Mouse (Mus musculus): ENCODE measurements around the gene Ralgapa2. TPM values are rescaled to one million over a fixed set of nuclear protein-coding genes. Genes with fewer than 3 reads are reported as not detected.

Ralgapa2 gene
- polyA plus RNA-seq, 1 experiment from 2014 or later, result 4.9 TPM

GRCm38 (mm10) chr2:146347942-146348341 lies 164.2 kb downstream of the Ralgapa2 start:
- 89% methylated on average over 2 of the region's 2 CpGs for WGBS
- no peak for ATAC-seq

GRCm38 (mm10) chr2:146340090-146340489 lies 172.1 kb downstream of the Ralgapa2 start:
- Histone ChIP-seq H3K27ac (ENCODE audit: low read depth, low read length) (no peak overlapping the region), H3K9ac (ENCODE audit: low read depth, low read length) (no peak overlapping the region), H3K36me3 (ENCODE audit: control insufficient read depth, insufficient read depth) (peaks cover 27% of the 10 kb centered on the region), H3K4me3 (ENCODE audit: low read depth, low read length) (no peak overlapping the region), H3K4me2 (replicated peaks; ENCODE audit: low read depth) (no peak overlapping the region), H3K4me1 (replicated peaks; ENCODE audit: control insufficient read depth, insufficient read depth, low read length) (no peaks in the 10 kb centered on the region), H3K27me3 (replicated peaks; ENCODE audit: control insufficient read depth, insufficient read depth, low read length) (no peaks in the 10 kb centered on the region), H3K9me3 (ENCODE audit: control insufficient read depth) (no peaks in the 10 kb centered on the region)
- 96% methylated on average over 4 of the region's 4 CpGs for WGBS
- ATAC-seq, result no peak
- no peak for TF ChIP-seq CTCF (IDR thresholded peaks at IDR 0.05; ENCODE audit: low read depth)

More at GRCm38 (mm10) chr2:146347942-146348341, 164.2 kb downstream of the Ralgapa2 start:
- TF ChIP-seq CTCF (IDR thresholded peaks at IDR 0.05; ENCODE audit: low read depth), result no peak
- no peaks in the 10 kb centered on the region for H3K4me1 ChIP-seq (replicated peaks; ENCODE audit: control insufficient read depth, insufficient read depth, low read length)
- no peak overlapping the region for H3K4me3 ChIP-seq (ENCODE audit: low read depth, low read length)
- no peaks in the 10 kb centered on the region for H3K9me3 ChIP-seq (ENCODE audit: control insufficient read depth)
- no peaks in the 10 kb centered on the region for H3K27me3 ChIP-seq (replicated peaks; ENCODE audit: control insufficient read depth, insufficient read depth, low read length)
- H3K27ac ChIP-seq (ENCODE audit: low read depth, low read length), result no peak overlapping the region
- H3K9ac ChIP-seq (ENCODE audit: low read depth, low read length), result no peak overlapping the region
- peaks cover 63% of the 10 kb centered on the region for H3K36me3 ChIP-seq (ENCODE audit: control insufficient read depth, insufficient read depth)
- no peak overlapping the region for H3K4me2 ChIP-seq (replicated peaks; ENCODE audit: low read depth)

- H3K4me3 ChIP-seq (ENCODE audit: low read depth, low read length), result no peak overlapping the region
- no peak overlapping the region for H3K27ac ChIP-seq (ENCODE audit: low read depth, low read length)
- no peak for TF ChIP-seq CTCF (IDR thresholded peaks at IDR 0.05; ENCODE audit: low read depth)
- no peak for ATAC-seq
- 62% methylated on average over 1 of the region's 1 CpGs for WGBS
- no peaks in the 10 kb centered on the region for H3K4me1 ChIP-seq (replicated peaks; ENCODE audit: control insufficient read depth, insufficient read depth, low read length)
- H3K4me2 ChIP-seq (replicated peaks; ENCODE audit: low read depth), result no peak overlapping the region
- no peaks in the 10 kb centered on the region for H3K27me3 ChIP-seq (replicated peaks; ENCODE audit: control insufficient read depth, insufficient read depth, low read length)
- no peaks in the 10 kb centered on the region for H3K9me3 ChIP-seq (ENCODE audit: control insufficient read depth)
- no peak overlapping the region for H3K9ac ChIP-seq (ENCODE audit: low read depth, low read length)
- H3K36me3 ChIP-seq (ENCODE audit: control insufficient read depth, insufficient read depth), result peaks cover 18% of the 10 kb centered on the region
Measured at GRCm38 (mm10) chr2:146337540-146337939, 174.6 kb downstream of the Ralgapa2 start.

GRCm38 (mm10) chr2:146331894-146332476 lies 180.2 kb downstream of the Ralgapa2 start:
- TF ChIP-seq CTCF (IDR thresholded peaks at IDR 0.05; ENCODE audit: low read depth), result no peak
- no peaks in the 10 kb centered on the region for H3K4me1 ChIP-seq (replicated peaks; ENCODE audit: control insufficient read depth, insufficient read depth, low read length)

GRCm38 (mm10) chr2:146330772-146331281 lies 181.3 kb downstream of the Ralgapa2 start:
- no peak for TF ChIP-seq CTCF (IDR thresholded peaks at IDR 0.05; ENCODE audit: low read depth)
- Histone ChIP-seq H3K36me3 (ENCODE audit: control insufficient read depth, insufficient read depth) (peaks cover 16% of the 10 kb centered on the region), H3K9me3 (ENCODE audit: control insufficient read depth) (no peaks in the 10 kb centered on the region), H3K4me2 (replicated peaks; ENCODE audit: low read depth) (no peak overlapping the region), H3K9ac (ENCODE audit: low read depth, low read length) (no peak overlapping the region), H3K4me1 (replicated peaks; ENCODE audit: control insufficient read depth, insufficient read depth, low read length) (no peaks in the 10 kb centered on the region), H3K27ac (ENCODE audit: low read depth, low read length) (no peak overlapping the region), H3K27me3 (replicated peaks; ENCODE audit: control insufficient read depth, insufficient read depth, low read length) (no peaks in the 10 kb centered on the region), H3K4me3 (ENCODE audit: low read depth, low read length) (no peak overlapping the region)
- ATAC-seq, result no peak
- WGBS, result 61% methylated on average over 8 of the region's 8 CpGs

More at GRCm38 (mm10) chr2:146331894-146332476, 180.2 kb downstream of the Ralgapa2 start:
- Histone ChIP-seq H3K4me3 (ENCODE audit: low read depth, low read length) (no peak overlapping the region), H3K9ac (ENCODE audit: low read depth, low read length) (no peak overlapping the region), H3K36me3 (ENCODE audit: control insufficient read depth, insufficient read depth) (peaks cover 16% of the 10 kb centered on the region), H3K27me3 (replicated peaks; ENCODE audit: control insufficient read depth, insufficient read depth, low read length) (no peaks in the 10 kb centered on the region), H3K4me2 (replicated peaks; ENCODE audit: low read depth) (no peak overlapping the region), H3K27ac (ENCODE audit: low read depth, low read length) (no peak overlapping the region), H3K9me3 (ENCODE audit: control insufficient read depth) (no peaks in the 10 kb centered on the region)
- WGBS, result 80% methylated on average over 5 of the region's 5 CpGs
- ATAC-seq, result no peak

GRCm38 (mm10) chr2:146330101-146330500 lies 182.0 kb downstream of the Ralgapa2 start:
- no peak for TF ChIP-seq CTCF (IDR thresholded peaks at IDR 0.05; ENCODE audit: low read depth)
- 88% methylated on average over 1 of the region's 1 CpGs for WGBS
- no peaks in the 10 kb centered on the region for H3K27me3 ChIP-seq (replicated peaks; ENCODE audit: control insufficient read depth, insufficient read depth, low read length)
- no peak overlapping the region for H3K4me2 ChIP-seq (replicated peaks; ENCODE audit: low read depth)
- H3K27ac ChIP-seq (ENCODE audit: low read depth, low read length), result no peak overlapping the region
- peaks cover 18% of the 10 kb centered on the region for H3K36me3 ChIP-seq (ENCODE audit: control insufficient read depth, insufficient read depth)
- no peak overlapping the region for H3K4me3 ChIP-seq (ENCODE audit: low read depth, low read length)
- ATAC-seq, result no peak
- H3K4me1 ChIP-seq (replicated peaks; ENCODE audit: control insufficient read depth, insufficient read depth, low read length), result no peaks in the 10 kb centered on the region
- H3K9ac ChIP-seq (ENCODE audit: low read depth, low read length), result no peak overlapping the region
- no peaks in the 10 kb centered on the region for H3K9me3 ChIP-seq (ENCODE audit: control insufficient read depth)
